Mouse (Mus musculus) C2C12 (cell line): ENCODE data around the gene E2f2. TPM values are rescaled to one million over a fixed set of nuclear protein-coding genes. Genes with fewer than 3 reads are reported as not detected.

ENCODE experiments used
- H3K27me3 ChIP-seq: one replicate; pipeline ENCODE4 v1.6.1; 2011; ENCODE audit not compliant: control insufficient read depth, insufficient read depth, insufficient read length
- H3K36me3 ChIP-seq: one replicate; pipeline ENCODE4 v1.6.1; 2011; ENCODE audit not compliant: control insufficient read depth, insufficient read depth
- H3K4me3 ChIP-seq: one replicate; pipeline ENCODE4 v1.5.1; 2011; ENCODE audit warnings: mild to moderate bottlenecking, control low read depth; ENCODE audit not compliant: poor library complexity, insufficient read depth, severe bottlenecking
- H3K79me2 ChIP-seq: one replicate; pipeline ENCODE4 v1.6.1; 2011; ENCODE audit not compliant: control insufficient read depth, insufficient read depth
- H3K79me3 ChIP-seq: one replicate; pipeline ENCODE4 v1.6.1; 2011; ENCODE audit warnings: low read depth, control low read depth
- H3ac ChIP-seq: one replicate; pipeline ENCODE3; 2011; ENCODE audit warnings: low read depth; ENCODE audit not compliant: control insufficient read depth, insufficient read length
- CEBPB ChIP-seq: IDR thresholded peaks from one replicate; pipeline ENCODE4 v1.6.1; 2011; ENCODE audit warnings: low read depth, mild to moderate bottlenecking, control low read depth, moderate library complexity
- CTCF ChIP-seq: IDR thresholded peaks from one replicate; pipeline ENCODE4 v1.5.1; 2011; ENCODE audit not compliant: control insufficient read depth, insufficient read depth, insufficient read length
- FOSL1 ChIP-seq: IDR thresholded peaks from one replicate; pipeline ENCODE4 v1.8.0; 2011; ENCODE audit warnings: mild to moderate bottlenecking, low read length; ENCODE audit not compliant: poor library complexity, insufficient read depth, severe bottlenecking
- MAX ChIP-seq: IDR thresholded peaks from one replicate; pipeline ENCODE4 v1.6.1; 2011; ENCODE audit warnings: mild to moderate bottlenecking, control low read depth
- MYOD1 ChIP-seq: IDR thresholded peaks from one replicate; pipeline ENCODE4 v1.6.1; 2011; ENCODE audit warnings: low read depth; ENCODE audit not compliant: control insufficient read depth, insufficient read length
- MYOG ChIP-seq: IDR thresholded peaks from one replicate; pipeline ENCODE4 v1.6.1; 2011; ENCODE audit not compliant: control insufficient read depth, insufficient read length; ENCODE audit errors: extremely low read depth
- USF1 ChIP-seq: IDR thresholded peaks from one replicate; pipeline ENCODE4 v1.6.1; 2011; ENCODE audit warnings: low read depth, mild to moderate bottlenecking, control low read depth, moderate library complexity
- polyA plus RNA-seq: library from polyadenylated mRNA; unstranded; fragments of >200 nt; fragmentation: generic; extraction: Trizol; gene quantifications from one replicate; pipeline ENCODE4 v1.2.1, GENCODE M21; 2012; ENCODE audit warnings: missing spikeins

Gene E2f2
- polyA plus RNA-seq, 1 experiment, result 11.5 TPM

- TF ChIP-seq USF1 (peak; percentile 76), CEBPB (no peak), MYOD1 (peak; percentile 59)
- Histone ChIP-seq H3K27me3 (no peaks in the 10 kb centered on the region), H3K79me2 (peaks cover 33% of the 10 kb centered on the region), H3K36me3 (peaks cover 19% of the 10 kb centered on the region), H3K79me3 (peaks cover 25% of the 10 kb centered on the region), H3K4me3 (no peak overlapping the region), H3ac (peak overlapping the region; percentile 42)
Measured at GRCm38 (mm10) chr4:136147436-136148135, 24.6 kb upstream of the E2f2 start.

- Histone ChIP-seq H3K79me2 (peaks cover 33% of the 10 kb centered on the region), H3K4me3 (no peak overlapping the region), H3K36me3 (peaks cover 19% of the 10 kb centered on the region), H3ac (peak overlapping the region; percentile 12), H3K27me3 (no peaks in the 10 kb centered on the region), H3K79me3 (peaks cover 25% of the 10 kb centered on the region)
- TF ChIP-seq FOSL1, result no peak
- no peak for TF ChIP-seq MYOD1
- no peak for TF ChIP-seq USF1
- no peak for TF ChIP-seq MAX
- TF ChIP-seq CTCF, result no peak
- TF ChIP-seq CEBPB, result no peak
- no peak for TF ChIP-seq MYOG
Measured at GRCm38 (mm10) chr4:136148342-136149044, 23.7 kb upstream of the E2f2 start.

- Histone ChIP-seq H3ac (no peak overlapping the region), H3K79me2 (peaks cover 28% of the 10 kb centered on the region), H3K4me3 (no peak overlapping the region), H3K36me3 (peaks cover 19% of the 10 kb centered on the region), H3K79me3 (peaks cover 21% of the 10 kb centered on the region), H3K27me3 (no peaks in the 10 kb centered on the region)
- no peak for TF ChIP-seq USF1
- no peak for TF ChIP-seq MYOD1
- TF ChIP-seq MYOG, result no peak
- no peak for TF ChIP-seq CEBPB
- TF ChIP-seq MAX, result no peak
- no peak for TF ChIP-seq FOSL1
- TF ChIP-seq CTCF, result no peak
Measured at GRCm38 (mm10) chr4:136149045-136149379, 23.2 kb upstream of the E2f2 start.

- Histone ChIP-seq H3K79me2 (peaks cover 21% of the 10 kb centered on the region), H3K79me3 (peaks cover 15% of the 10 kb centered on the region), H3K4me3 (no peak overlapping the region), H3K27me3 (no peaks in the 10 kb centered on the region), H3ac (no peak overlapping the region), H3K36me3 (peaks cover 14% of the 10 kb centered on the region)
- TF ChIP-seq CTCF (peak; percentile 34), MAX (no peak)
Measured at GRCm38 (mm10) chr4:136149734-136150133, 22.5 kb upstream of the E2f2 start.

- H3K79me3 ChIP-seq, result peaks cover 7% of the 10 kb centered on the region
- peaks cover 6% of the 10 kb centered on the region for H3K36me3 ChIP-seq
- no peak for TF ChIP-seq CEBPB
- TF ChIP-seq MYOD1, result no peak
- no peak for TF ChIP-seq MAX
- TF ChIP-seq CTCF, result no peak
- no peak for TF ChIP-seq FOSL1
- TF ChIP-seq USF1, result no peak
- no peak for TF ChIP-seq MYOG
- no peak overlapping the region for H3ac ChIP-seq
- no peak overlapping the region for H3K4me3 ChIP-seq
- H3K79me2 ChIP-seq, result peaks cover 13% of the 10 kb centered on the region
- H3K27me3 ChIP-seq, result no peaks in the 10 kb centered on the region
Measured at GRCm38 (mm10) chr4:136150596-136150995, 21.6 kb upstream of the E2f2 start.

GRCm38 (mm10) chr4:136152821-136153220 is 19.4 kb upstream of the E2f2 start:
- Histone ChIP-seq H3ac (no peak overlapping the region), H3K27me3 (no peaks in the 10 kb centered on the region), H3K4me3 (no peak overlapping the region), H3K79me3 (no peaks in the 10 kb centered on the region), H3K79me2 (no peaks in the 10 kb centered on the region), H3K36me3 (no peaks in the 10 kb centered on the region)
- no peak for TF ChIP-seq MAX
- TF ChIP-seq MYOG, result no peak
- TF ChIP-seq MYOD1, result no peak
- no peak for TF ChIP-seq CTCF
- TF ChIP-seq CEBPB, result no peak
- TF ChIP-seq FOSL1, result no peak
